Mouse (Mus musculus): ENCODE results near the gene Kmt2b.

Kmt2b gene

GRCm38 (mm10) chr7:30533941-30534632 is 54.4 kb downstream of the Kmt2b start:
- no peak for DNase-seq

GRCm38 (mm10) chr7:30532931-30533330 is 55.6 kb downstream of the Kmt2b start:
- DNase-seq, result no peak

GRCm38 (mm10) chr7:30531291-30531815 is 57.2 kb downstream of the Kmt2b start:
- DNase-seq, result no peak

GRCm38 (mm10) chr7:30526981-30527380 is 61.5 kb downstream of the Kmt2b start:
- DNase-seq, result no peak

GRCm38 (mm10) chr7:30526399-30526798 is 62.1 kb downstream of the Kmt2b start:
- no peak for DNase-seq

GRCm38 (mm10) chr7:30525954-30526353 is 62.6 kb downstream of the Kmt2b start:
- DNase-seq, result peak; percentile 44 to 73

- DNase-seq, result no peak
These were observed 64.0 kb downstream of the Kmt2b start for GRCm38 (mm10) chr7:30524487-30524886.

GRCm38 (mm10) chr7:30522871-30523270 is 65.7 kb downstream of the Kmt2b start:
- DNase-seq, result no peak

GRCm38 (mm10) chr7:30520856-30521255 is 67.7 kb downstream of the Kmt2b start:
- DNase-seq, result no peak

GRCm38 (mm10) chr7:30520396-30520795 is 68.1 kb downstream of the Kmt2b start:
- no peak for DNase-seq
